Mouse (Mus musculus) NIH3T3 (cell line): ENCODE results near the gene Sphkap.

Source experiments
- DNase-seq: peaks from one replicate; pipeline ENCODE4 v3.0.0-alpha.2; 2012; ENCODE audit warnings: low read depth

Sphkap gene

DNA sequence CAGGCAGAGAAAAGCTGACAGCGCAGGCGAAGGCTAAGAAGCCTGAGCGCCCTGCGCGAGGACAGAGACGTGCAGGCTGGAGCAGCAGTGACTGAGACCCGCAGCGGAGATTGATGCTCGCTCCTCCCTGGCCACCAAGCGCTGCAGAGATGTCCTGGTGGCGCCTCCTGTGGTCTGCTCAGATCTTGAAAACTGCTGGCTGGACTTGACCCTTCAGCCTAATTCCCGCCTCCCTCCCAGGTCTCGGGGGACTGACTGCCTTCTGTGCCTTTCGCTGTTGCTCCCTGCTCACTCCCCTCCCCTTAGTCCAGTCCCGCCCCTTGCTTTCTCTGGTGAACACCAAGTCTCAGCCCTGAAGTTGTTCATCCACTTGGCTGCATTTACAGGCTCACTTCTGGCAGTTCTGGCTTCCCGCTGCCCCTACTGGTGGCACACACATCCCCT, at the start of gene Sphkap:
Gene Sphkap, minus strand, starts transcription at position 180 of the 444 bp plus-strand sequence.
- no peak for DNase-seq

DNA sequence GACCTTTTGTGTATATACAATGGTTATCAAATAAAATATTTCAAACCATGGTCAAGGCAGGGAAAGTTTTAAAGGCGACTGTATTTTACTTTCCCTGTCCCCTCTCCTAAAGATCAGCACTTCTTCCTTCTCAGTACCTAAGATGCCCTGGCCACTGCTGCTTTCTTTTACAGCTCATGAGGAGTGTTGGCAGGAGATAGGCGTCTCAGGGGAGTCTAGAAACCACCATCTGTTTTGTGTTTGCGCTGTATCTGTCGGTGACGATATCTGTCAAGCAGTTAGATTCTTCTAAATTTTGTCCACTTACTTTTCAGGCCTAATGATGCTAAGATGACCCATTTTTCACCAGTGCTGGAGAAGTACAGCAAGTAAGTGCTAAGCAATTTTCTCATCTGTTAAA, 43.3 kb upstream of the Sphkap start:
- no peak for DNase-seq

DNA sequence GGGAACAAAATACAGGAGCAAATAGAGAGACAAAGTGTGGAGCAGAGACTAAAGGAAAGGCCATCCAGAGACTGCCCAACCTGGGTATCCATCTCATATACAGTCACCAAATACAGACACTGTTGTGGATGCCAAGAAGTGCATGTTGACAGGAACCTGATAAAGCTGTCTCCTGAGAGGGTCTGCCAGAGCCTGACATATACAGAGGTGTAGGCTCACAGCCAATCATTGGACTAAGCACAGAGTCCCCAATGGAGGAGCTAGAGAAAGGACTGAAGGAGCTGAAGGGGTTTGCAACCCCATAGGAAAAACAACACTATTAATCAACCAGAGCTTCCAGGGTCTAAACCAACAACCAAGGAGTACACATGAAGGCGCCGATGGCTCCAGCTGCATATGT, 32.4 kb upstream of the Sphkap start:
- no peak for DNase-seq

DNA sequence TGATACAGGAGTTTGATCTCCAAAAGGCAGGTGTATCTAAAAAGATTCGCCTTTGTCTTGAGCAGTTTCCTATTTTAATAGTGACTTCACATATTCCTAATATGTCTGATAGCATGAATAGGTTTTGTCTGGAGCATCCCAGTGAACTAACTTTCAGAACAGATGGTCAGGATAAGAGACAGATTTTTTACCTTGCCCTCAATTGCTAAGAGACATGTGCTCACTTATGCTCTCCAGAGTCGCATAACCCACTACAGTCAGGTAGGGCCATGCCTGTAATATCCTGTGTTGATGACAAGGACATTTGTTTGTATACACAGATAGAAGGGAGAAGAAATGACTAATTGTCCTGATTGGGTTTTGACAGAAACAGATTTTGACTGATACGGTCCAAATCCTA, 25.9 kb upstream of the Sphkap start:
- DNase-seq: no peak

DNA sequence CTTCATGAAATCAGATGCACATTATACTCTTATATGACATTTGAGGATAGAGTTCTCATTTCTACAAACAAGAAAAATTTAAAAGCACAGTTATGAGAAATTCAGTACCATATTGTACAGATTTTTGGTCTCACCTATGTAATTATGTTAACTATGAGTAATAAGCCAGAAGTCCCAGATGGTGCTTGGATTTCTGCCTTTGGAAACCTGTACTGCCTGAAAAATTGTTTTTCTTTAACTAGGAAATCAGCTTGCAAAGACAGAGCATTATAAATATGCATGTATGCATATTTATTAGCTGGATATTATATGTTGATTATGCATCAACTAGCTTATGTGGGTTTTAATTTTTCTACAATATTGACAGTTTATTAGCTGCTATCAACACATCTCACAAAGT, 21.9 kb upstream of the Sphkap start:
- no peak for DNase-seq

DNA sequence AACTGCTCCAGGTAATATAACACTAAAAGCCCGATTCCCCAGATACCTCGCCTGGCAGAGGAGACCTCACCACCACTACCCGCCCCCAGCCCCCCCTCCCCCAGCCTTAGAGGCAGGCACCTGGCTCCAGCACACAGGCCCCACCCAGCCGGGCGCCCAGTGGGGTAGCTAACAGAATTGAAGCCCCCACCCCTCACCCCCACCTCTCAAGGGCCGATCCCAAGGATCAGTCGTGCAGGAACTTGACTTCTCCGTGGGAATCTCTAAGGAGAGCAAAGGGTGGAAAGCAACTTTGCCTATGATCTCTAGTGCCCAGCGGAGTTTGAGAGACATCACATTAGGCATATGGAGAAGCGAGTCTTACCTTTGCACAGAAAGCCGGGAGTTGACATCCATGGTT, 384 bp downstream of the Sphkap start:
- DNase-seq: no peak

DNA sequence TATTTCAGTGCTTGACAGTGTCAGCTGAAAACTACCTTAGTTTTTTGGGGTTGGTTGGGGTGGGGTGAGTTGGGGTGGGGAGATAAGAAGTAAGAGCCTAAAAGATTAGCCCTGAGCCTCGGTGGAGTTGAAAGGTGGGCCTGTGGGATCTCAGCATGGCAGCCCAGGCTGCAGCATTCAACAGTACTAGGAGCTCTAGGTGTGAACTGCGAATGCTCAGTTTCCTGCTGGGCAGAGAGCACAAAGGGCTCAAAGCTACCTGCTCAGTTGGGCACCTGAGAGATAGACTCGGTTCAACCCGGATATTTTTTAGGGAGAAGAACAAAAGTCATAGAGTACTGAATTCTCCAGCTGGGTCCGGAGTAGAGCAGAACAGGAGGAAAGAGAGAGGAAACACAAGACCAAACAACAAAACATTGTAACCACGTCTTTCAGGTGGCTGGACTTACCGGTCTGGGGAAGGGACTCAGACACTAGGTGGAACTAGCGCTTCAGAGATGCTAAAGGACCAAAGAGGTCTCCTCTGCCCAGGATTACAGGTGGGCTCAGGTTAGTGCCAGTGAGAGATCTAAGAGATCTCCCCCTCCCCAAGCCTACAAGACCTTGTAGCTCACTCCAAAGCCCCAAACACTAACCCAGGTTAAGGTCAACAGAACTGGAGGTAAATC, 984 bp downstream of the Sphkap start:
- DNase-seq: no peak

DNA sequence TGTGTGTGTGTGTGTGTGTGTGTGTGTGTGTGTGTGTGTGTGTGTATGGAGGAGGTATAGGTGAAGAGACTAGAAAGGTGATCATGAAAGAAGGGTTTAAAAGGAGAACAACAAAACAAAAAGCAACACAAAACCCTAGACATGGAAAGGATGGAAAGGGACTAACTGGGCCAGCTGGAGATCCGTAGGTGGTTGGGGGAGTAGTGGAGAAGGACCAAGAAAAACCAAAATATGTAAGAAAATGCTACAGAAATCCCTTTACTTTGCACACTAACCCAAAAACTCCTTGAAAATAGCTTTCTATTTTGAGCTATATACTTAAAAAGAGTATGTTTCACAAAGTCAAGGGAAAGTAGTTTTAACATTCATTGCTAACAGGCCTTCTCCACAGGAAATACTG, 6.9 kb downstream of the Sphkap start:
- DNase-seq: no peak

DNA sequence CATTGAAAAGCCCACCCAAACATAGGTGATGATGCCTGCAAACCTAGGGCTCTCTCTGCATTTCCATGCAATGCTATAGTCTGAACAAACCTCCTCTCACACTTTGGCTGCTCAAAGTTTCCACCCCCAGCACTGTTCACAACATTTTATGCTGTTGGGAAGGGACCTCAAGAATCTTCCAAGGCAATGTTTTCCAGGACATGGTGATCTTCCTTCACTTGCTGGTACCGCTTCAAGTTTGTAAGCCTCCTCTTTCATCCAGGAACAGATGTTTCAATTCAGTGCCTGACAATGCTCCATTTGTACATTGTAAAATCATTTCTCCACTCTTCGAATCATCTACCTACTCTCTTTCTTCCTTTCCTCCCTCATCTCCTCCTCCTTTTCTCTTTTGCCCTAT, 11.7 kb downstream of the Sphkap start:
- no peak for DNase-seq

DNA sequence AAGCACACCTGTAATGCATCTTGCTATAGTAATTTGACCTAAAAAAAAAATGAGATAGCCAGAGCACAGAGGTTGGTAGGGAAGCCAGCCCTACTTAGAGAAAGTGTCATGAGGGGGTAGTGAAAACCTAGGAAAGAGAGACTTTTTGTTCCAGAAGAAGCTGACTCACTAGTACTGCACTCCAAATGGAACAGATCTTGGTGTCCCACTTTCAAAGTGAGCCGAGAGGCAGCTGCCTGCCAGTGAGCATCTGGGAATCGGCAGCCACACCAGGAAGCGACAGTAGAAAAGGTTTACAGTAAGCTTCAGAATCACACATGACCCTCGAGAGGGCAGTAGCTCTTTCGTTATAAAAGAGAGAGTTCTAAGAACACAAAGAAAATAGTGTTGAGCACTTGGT, 12.4 kb downstream of the Sphkap start:
- no peak for DNase-seq

DNA sequence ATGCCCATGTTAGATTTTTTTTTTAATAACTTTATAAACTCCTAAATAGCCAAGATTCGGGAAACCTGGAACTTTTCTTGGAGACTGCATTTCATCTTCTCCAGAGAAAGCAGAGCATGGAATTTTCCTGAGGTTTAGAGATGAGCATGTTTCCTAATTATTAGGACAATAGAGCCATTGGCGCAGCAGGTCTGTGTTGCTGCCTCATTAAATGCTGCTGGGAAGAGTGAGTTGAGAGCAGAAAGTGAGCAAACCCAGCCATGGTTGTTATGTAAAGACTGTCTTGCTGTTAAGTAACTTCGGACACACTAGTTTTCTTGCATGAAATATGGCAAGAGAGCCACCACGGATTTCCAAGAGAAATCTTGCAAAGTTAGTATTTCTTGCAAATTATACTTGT, 18.6 kb downstream of the Sphkap start:
- no peak for DNase-seq

DNA sequence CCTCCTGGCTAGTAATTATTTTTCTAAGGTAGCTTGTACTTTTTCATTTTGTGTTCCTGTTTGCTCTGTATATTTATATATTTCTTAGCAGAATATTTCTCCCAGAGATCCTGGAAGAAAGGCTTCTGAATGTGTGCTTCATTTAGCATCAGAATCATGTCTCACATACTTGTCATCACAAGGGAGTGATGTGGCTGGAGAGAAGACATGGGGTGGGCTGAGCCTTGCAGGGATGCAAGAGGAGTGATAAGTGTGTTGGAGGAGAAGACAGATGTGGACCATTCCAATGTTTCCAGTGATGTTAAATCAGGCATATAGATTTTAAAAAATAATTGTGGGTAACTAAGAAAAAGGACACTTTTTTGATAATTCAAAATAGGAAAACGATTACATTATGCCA, 30.6 kb downstream of the Sphkap start:
- DNase-seq: no peak

DNA sequence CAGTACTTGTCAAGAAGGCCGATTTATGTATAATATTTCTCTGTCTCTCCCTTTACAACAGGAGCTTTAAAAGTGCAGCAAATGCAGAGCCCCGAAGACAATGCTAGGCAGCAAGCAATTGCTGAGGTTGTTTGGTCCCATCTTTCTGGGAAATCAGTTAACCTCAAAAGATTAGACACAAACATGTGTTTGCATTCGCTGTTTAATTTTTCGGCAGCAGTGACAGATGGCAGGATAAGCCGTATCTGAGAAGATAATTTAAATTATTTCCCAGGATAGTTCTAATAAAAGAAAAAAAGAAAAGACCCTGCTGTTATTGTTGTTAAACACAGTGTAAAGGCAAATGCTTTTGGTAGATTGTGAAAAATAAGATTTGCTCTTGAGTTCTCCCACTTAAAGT, 41.5 kb downstream of the Sphkap start:
- no peak for DNase-seq

DNA sequence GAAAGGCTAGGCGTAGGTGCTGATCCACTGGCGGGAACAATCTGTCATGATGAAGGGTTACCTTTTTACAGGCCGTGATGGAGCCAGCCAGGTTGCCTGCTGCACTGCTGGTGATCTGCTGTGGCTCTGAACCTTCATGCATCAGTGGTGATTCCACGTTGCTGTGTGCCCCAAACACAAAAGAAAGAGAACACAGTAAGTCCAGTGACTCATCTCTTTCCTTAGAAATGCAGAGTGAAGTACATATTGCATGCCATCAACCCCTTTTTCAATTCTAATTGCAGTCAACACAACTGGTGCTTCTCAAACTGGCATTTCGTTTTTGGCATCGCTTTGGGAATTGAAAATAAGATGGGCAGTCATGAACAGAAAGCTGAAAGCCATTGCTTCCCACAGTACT, 45.8 kb downstream of the Sphkap start:
- DNase-seq: no peak

DNA sequence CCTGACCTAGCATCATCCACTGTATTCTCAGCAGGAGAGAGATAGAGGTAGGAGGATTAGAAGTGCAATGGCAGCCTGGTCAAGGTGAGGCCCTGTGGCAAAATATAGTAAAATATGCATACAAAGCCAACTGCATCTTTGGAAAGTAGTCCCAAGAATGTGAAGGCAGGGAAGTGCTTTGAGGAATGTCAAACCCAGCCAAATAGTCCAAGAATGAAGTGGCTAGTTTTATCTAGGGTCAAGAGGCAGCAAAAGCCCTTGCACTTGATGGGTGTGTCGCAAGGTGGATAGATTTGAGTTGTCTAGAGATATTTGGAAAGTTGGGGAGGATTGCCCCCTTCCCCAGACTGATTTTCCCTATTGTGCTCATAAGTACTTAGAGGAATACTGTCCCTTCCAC, 61.5 kb downstream of the Sphkap start:
- no peak for DNase-seq

DNA sequence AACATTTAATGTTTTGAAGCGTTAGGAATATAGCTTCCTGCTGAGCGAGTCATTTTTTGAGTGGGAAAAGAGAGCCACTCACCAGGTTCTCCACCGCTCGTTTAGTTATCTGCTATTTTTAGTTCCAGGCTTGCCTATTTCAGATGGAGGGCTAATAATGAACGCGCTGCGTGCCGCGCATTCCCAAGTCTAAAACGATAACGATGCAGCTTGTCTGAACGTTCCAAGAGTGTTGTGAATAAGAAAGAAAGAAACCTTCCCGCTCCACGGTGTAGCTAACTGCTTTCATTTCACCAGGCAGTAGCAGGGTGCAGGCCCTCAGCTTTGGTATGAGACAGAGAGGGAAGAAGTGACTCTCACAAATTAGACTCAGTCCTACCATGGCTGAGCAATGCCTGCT, 62.4 kb downstream of the Sphkap start:
- DNase-seq: no peak

DNA sequence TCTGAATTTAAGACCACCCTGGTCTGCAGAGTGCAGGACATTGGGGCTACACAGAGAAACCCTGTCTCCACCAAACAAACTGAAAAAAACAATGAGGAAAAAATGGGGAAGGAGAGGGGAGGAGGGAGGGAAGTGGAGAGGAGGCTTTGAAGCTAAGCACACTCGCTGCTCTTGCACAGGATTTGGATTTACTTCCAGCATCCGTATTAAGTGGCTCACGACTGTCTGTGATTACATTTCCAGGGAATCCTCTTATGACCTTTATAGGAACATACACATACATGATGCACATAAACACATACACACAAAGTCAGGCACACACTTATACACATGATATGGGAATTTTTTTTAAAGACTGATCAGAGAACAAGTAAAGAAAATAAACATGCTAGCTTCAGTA, 62.9 kb downstream of the Sphkap start:
- no peak for DNase-seq

DNA sequence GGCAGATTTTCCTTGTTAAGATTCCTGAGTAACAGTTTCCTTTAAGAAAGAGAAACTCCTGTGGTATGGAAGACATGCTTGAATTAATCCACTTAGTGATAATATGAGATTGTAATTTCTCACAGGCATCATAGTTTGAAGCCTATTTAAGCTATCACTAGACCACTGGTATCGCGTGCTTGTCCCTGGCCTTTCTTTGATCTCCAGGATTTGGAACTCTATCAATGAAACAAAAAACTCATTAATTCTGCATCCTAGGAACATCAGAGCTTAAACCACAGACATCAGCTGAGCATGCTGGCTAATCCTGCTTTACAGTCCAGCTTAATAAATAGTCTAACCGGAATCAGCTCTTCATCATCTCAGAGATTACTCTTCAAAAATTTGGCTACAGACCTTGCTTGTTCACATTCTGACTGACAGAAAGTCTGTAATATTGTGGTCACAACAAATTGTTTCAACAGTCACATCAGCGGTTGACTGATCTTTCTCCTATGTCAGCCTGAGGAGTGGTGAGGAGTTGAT, 65.2 kb downstream of the Sphkap start:
- no peak for DNase-seq

DNA sequence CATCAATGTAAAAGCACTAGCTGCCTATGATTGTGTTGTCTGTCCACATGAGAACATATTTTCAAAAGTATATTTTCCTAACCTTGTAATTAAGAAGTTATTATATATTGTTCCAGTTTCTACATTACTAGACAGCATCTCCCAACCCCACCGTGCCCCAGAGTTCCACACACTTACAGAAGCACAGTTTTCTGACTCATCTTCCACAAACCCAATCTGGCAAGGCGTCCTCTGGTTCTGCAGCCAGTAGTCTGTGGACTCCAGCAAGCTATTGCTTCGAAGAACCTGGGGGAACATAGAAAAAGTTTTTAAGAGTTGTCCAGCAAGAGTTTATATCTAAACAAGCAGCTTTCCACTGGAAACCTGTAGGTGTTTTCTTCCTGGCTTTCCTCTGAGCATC, 68.6 kb downstream of the Sphkap start:
- no peak for DNase-seq

DNA sequence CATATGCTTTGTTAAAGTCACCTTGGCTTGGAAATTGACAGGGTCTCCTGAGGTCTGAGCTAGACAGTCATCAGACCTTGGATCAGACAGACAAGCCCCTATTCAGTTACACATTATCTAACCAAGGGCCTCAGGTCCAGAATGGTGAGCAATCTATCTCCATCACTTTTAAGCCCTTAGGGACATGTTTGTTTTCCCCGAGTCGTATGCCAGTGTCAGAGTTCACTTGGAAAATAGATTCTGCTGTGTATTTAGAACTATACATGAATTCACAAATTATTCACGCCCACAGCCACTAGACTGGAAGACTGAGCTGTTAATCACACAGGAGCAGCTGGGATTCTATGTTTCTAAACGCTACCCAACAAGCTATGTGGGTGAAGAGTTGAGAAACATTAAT, 91.1 kb downstream of the Sphkap start:
- no peak for DNase-seq

DNA sequence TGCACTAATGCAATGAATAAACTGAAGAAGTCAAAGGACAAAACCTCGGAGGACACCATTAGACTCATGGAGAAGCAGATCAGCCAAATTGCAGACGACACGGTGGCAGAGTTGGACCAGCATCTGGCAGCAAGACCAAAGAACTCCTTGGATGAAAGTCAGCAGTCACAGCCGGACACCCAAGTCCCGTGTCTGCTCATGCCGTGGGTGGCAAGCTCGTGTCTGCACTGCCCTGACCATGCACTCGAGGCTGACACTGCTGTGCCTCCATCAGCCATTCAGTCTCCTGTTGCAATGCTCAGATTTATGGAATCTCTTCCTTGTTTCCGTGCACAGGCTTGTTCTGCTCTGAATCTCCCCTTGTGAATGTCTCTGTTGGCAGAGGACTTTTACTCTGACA, 92.9 kb downstream of the Sphkap start:
- DNase-seq: no peak

DNA sequence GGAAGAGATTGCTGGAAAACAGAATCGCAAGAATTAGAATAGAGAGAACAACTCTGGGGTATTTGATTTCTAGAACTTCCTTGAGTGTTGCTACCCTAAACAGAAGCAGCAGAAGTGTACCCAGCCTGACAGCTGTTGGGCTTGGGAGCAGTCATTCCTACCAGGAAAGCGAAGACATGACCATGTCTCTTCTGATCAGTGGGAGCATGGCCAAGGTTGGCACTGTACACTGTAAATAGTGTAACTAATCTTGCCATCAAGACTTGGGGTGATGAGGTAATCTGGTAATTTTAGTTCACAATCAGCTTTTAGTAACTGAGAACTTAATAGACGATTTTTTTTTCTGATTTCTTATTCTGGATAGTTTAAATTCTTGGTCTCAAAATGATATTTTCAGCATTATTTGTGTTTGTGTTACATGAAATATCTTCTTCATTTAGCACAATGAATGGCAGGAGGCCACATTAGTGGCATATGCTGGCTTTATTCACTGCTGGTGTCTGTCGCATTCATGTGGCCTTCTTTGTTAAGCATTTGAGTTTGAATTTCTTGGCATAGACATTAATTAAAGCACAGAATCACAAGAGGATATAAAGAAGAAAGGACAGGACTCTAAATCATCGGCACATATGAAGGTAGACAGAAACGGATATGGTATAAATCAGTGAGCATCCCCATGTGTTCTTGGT, 96.2 kb downstream of the Sphkap start:
- no peak for DNase-seq

DNA sequence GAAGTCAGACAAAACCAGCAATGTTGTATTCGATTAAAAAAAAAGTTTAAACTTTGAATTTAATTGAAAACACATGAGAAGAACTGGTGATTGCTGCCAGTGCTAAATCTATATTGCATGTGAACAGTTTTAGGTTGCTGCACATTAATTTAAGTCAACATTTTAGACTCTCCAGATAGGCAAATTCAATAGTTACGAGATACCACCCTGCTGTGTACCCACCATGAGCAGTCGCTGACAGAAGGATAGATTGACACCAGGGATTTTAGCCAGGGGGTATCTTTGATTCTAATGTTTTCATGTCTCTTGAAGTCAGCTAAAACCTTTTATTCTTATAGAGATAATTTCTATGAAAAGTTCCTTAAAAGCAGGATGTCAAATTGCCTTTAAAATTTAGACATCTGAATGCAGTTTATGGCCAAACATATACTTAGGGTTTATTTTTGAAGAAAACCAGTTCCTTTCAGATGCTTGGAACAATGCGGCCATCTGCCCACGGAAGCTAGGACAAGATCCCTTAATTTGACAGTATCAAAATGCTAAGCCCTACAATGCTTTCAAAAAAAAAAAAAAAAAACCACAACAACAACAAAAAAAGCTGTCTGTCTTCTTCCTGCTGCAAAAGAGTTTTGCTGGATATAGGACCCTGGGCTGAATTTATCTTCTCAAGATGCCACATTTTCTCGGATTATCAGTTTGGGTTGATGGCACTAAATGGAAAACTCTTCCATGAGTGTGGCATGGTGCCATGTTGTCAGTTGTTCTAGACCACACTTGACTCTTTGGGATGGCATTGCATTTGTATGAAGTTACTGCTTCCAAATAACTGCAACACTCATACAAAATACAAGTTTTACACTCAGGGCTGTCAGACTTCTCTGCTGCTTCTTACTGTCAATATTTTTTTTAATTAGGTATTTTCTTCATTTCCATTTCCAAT, 110.6 kb downstream of the Sphkap start:
- DNase-seq: no peak
